Comparison of ENCODE assay signal across 9 mouse cellular contexts in genomic region chr17:56474311-56474830, GRCm38 (mm10). TPM values are rescaled to one million over a fixed set of nuclear protein-coding genes. Genes with fewer than 3 reads are reported as not detected.
DNase-seq lines count a peak whose midpoint lies in the region; ATAC-seq lines count a peak whose summit lies in the region.
"Had no signal": no experiment of that assay in that cellular context is flagged by ENCODE, and none has a peak within 500 bp of the region (broad histone marks: within the 10 kb centered on the region; RNA-seq: fewer than 3 reads in every experiment).

No protein-coding gene starts in this region.

- no peaks in the 10 kb centered on the region for H3K36me3 ChIP-seq in lung, embryonic 15.5 days
- peaks cover 7% of the 10 kb centered on the region for H3K36me3 ChIP-seq in forebrain, embryonic 10.5 days (replicated peaks)
- H3K36me3 ChIP-seq in intestine, embryonic 14.5 days (ENCODE audit: control insufficient read depth, insufficient read depth, low read length): no peaks in the 10 kb centered on the region
- H3K36me3 ChIP-seq in neural tube, embryonic 13.5 days: no peaks in the 10 kb centered on the region

- H3K4me1 ChIP-seq in lung, embryonic 15.5 days: peaks cover 78% of the 10 kb centered on the region
- peaks cover 85% of the 10 kb centered on the region for H3K4me1 ChIP-seq in forebrain, embryonic 10.5 days
- peaks cover 53% of the 10 kb centered on the region for H3K4me1 ChIP-seq in intestine, embryonic 14.5 days (replicated peaks; ENCODE audit: control insufficient read depth, insufficient read depth, low read length)
- peaks cover 59% of the 10 kb centered on the region for H3K4me1 ChIP-seq in neural tube, embryonic 13.5 days (replicated peaks)

- no peak for ATAC-seq in lung, embryonic 15.5 days (ENCODE audit: borderline replicate concordance, extremely low read depth, low FRiP score, low TSS enrichment)
- no peak for ATAC-seq in intestine, embryonic 14.5 days (replicated peaks; ENCODE audit: low FRiP score, low TSS enrichment, low read depth)
- ATAC-seq in neural tube, embryonic 13.5 days (ENCODE audit: low read depth): no peak
- no peak for ATAC-seq in megakaryocyte progenitor cell, adult 5-6 weeks (replicated peaks; ENCODE audit: poor library complexity)
- no peak for ATAC-seq in granulocyte monocyte progenitor cell, adult 5-6 weeks (replicated peaks; ENCODE audit: poor library complexity, severe bottlenecking)

- H3K9ac ChIP-seq in lung, embryonic 15.5 days: peak overlapping the region; percentile 67
- peak overlapping the region; percentile 86 for H3K9ac ChIP-seq in intestine, embryonic 14.5 days (ENCODE audit: low read length)
- H3K9ac ChIP-seq in neural tube, embryonic 13.5 days: peak overlapping the region; percentile 100

- peak overlapping the region; percentile 59 for H3K4me3 ChIP-seq in lung, embryonic 15.5 days
- peak overlapping the region; percentile 92 for H3K4me3 ChIP-seq in forebrain, embryonic 10.5 days
- H3K4me3 ChIP-seq in intestine, embryonic 14.5 days (ENCODE audit: low read depth, low read length): peak overlapping the region; percentile 76
- peak overlapping the region; percentile 93 for H3K4me3 ChIP-seq in neural tube, embryonic 13.5 days

- H3K9me3 ChIP-seq in lung, embryonic 15.5 days: no peaks in the 10 kb centered on the region; the same call in 1 of the 2 replicates
- peaks cover 11% of the 10 kb centered on the region; the same call in 1 of the 2 replicates for H3K9me3 ChIP-seq in forebrain, embryonic 10.5 days
- H3K9me3 ChIP-seq in intestine, embryonic 14.5 days (ENCODE audit: control insufficient read depth, low read length): peaks cover 5% of the 10 kb centered on the region; the same call in 1 of the 2 replicates
- no peaks in the 10 kb centered on the region for H3K9me3 ChIP-seq in neural tube, embryonic 13.5 days

- 3% methylated on average over 32 of the region's 32 CpGs for WGBS in lung, embryonic 15.5 days
- 4% methylated on average over 32 of the region's 32 CpGs for WGBS in forebrain, embryonic 10.5 days
- WGBS in intestine, embryonic 14.5 days: 8% methylated on average over 32 of the region's 32 CpGs
- WGBS in neural tube, embryonic 13.5 days: 4% methylated on average over 32 of the region's 32 CpGs

- peaks cover 48% of the 10 kb centered on the region for H3K27me3 ChIP-seq in lung, embryonic 15.5 days
- H3K27me3 ChIP-seq in forebrain, embryonic 10.5 days (ENCODE audit: poor library complexity, severe bottlenecking): peaks cover 93% of the 10 kb centered on the region
- H3K27me3 ChIP-seq in intestine, embryonic 14.5 days (replicated peaks; ENCODE audit: control insufficient read depth, insufficient read depth, low read length): peaks cover 33% of the 10 kb centered on the region
- no peaks in the 10 kb centered on the region for H3K27me3 ChIP-seq in neural tube, embryonic 13.5 days

- peak overlapping the region; percentile 99 for H3K4me2 ChIP-seq in lung, embryonic 15.5 days
- peak overlapping the region; percentile 100 for H3K4me2 ChIP-seq in intestine, embryonic 14.5 days (ENCODE audit: low read length)
- H3K4me2 ChIP-seq in neural tube, embryonic 13.5 days: peak overlapping the region; percentile 97

- H3K27ac ChIP-seq in lung, embryonic 15.5 days: no peak overlapping the region
- H3K27ac ChIP-seq in forebrain, embryonic 10.5 days: peak overlapping the region; percentile 97
- H3K27ac ChIP-seq in intestine, embryonic 14.5 days (ENCODE audit: low read depth): no peak overlapping the region
- peak overlapping the region; percentile 98 for H3K27ac ChIP-seq in neural tube, embryonic 13.5 days (replicated peaks)

- no peak for DNase-seq in lung, postnatal 25 days (ENCODE audit: low spot score)
- DNase-seq in forebrain, embryonic 10.5 days (ENCODE audit: extremely low spot score, low spot score): no peak
- DNase-seq in intestine, embryonic 14.5 days (ENCODE audit: low spot score): peak; percentile 70
- DNase-seq in Muller cell, postnatal 12 days (ENCODE audit: inconsistent ontology term): no peak

RNA-seq across cellular contexts. Expression of gene Ptprs, which starts 1.9 kb away (rescaled TPM):
- polyA plus RNA-seq in lung, embryonic 15.5 days (2015; fragmentation: Nextera tagmentation; extraction: Ambion mirVana): 73.4 and 77.9 TPM in 2 replicates
- 80.3 and 91.5 TPM in 2 replicates for polyA plus RNA-seq in forebrain, embryonic 10.5 days (2016; fragmentation: Nextera tagmentation; extraction: Ambion mirVana)
- 94.4 and 99.6 TPM in 2 replicates for polyA plus RNA-seq in intestine, embryonic 14.5 days (2014; fragmentation: Nextera tagmentation; extraction: Ambion mirVana)
- 251 and 260 TPM in 2 replicates for polyA plus RNA-seq in neural tube, embryonic 13.5 days (2015; fragmentation: Nextera tagmentation; extraction: Ambion mirVana)
- 35.9 and 39.7 TPM in 2 replicates for total RNA-seq in megakaryocyte progenitor cell, adult 5-6 weeks (2015)
- 35.3 and 38.5 TPM in 2 replicates for total RNA-seq in megakaryocyte progenitor cell, adult 5-6 weeks (2017)
- total RNA-seq in granulocyte monocyte progenitor cell, adult 5-6 weeks (2014; fragmentation: Nextera tagmentation): 62.2 and 73.5 TPM in 2 replicates
- 45.1 and 59.2 TPM in 2 replicates for total RNA-seq in granulocyte monocyte progenitor cell, adult 5-6 weeks (2017)

RNA-seq across cellular contexts. Expression of gene Znrf4, which starts 37.9 kb away (rescaled TPM):
- not detected in 2 replicates for polyA plus RNA-seq in lung, embryonic 15.5 days (2015; fragmentation: Nextera tagmentation; extraction: Ambion mirVana)
- not detected in 2 replicates for polyA plus RNA-seq in forebrain, embryonic 10.5 days (2016; fragmentation: Nextera tagmentation; extraction: Ambion mirVana)
- not detected in 2 replicates for polyA plus RNA-seq in intestine, embryonic 14.5 days (2014; fragmentation: Nextera tagmentation; extraction: Ambion mirVana)
- polyA plus RNA-seq in neural tube, embryonic 13.5 days (2015; fragmentation: Nextera tagmentation; extraction: Ambion mirVana): not detected in 2 replicates
- not detected in 2 replicates for total RNA-seq in megakaryocyte progenitor cell, adult 5-6 weeks (2015)
- total RNA-seq in megakaryocyte progenitor cell, adult 5-6 weeks (2017): not detected in 2 replicates
- not detected in 2 replicates for total RNA-seq in granulocyte monocyte progenitor cell, adult 5-6 weeks (2014; fragmentation: Nextera tagmentation)
- total RNA-seq in granulocyte monocyte progenitor cell, adult 5-6 weeks (2017): not detected in 2 replicates
- total RNA-seq: neutrophil, adult 5-6 weeks had no signal

Comparison
In these comparisons a context has a peak if more than half of its experiments do, and no peak if none do; other contexts are left out.
1. H3K27ac ChIP-seq: peak in forebrain, embryonic 10.5 days (single experiment) and neural tube, embryonic 13.5 days (single experiment); none in lung, embryonic 15.5 days (single experiment) and intestine, embryonic 14.5 days (single experiment).
2. Peak in every context shown above with its lines, with median percentiles within 50 percentile points of each other: H3K4me2 ChIP-seq, H3K4me3 ChIP-seq and H3K9ac ChIP-seq.